Mouse (Mus musculus) neutrophil, adult 5-6 weeks (primary cell): ENCODE results near the gene Ovca2. TPM values are rescaled to one million over a fixed set of nuclear protein-coding genes. Genes with fewer than 3 reads are reported as not detected.

ENCODE experiments used
- ATAC-seq: fragments of 151-379, 151-347 bp; 2 replicates; pipeline ENCODE4 v1.8.0; 2017; ENCODE audit warnings: mild to moderate bottlenecking, moderate TSS enrichment; ENCODE audit not compliant: insufficient number of reproducible peaks, poor library complexity, low FRiP score, severe bottlenecking; ENCODE audit errors: extremely low read depth
- total RNA-seq: library from RNA; stranded (forward); fragments of 200-1000 nt; gene quantifications from 2 replicates; pipeline ENCODE4 v1.2.3, GENCODE M21; 2017

Ovca2 gene
- total RNA-seq = 8.2 and 13.4 TPM in 2 replicates

DNA sequence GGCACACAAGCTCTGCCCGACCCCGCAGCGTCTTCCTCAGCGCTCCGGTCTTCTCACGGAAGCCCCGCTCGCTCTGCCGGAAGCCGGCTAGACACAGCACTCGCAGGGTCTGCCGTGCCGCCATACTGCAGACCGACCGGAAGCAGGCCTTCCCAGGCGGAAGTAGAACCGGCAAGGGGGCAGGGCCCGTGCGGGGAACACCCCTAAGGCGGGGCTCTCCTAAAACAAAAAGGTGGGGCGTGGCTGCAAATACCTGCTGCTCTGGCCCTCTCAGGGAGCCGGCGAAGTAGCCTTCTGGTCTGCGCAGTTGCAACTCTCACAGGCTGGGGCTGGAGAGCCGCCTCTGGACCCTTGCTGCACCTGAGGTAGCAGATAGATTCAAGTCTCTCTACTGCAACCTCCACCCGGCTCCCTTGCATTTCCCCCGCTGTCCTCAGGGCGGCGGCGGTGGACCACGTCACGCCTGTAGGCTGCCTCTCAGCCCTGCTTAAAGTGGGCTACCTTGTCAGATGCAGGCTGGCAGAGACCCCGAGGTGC lies at the start of gene Ovca2:
Gene Ovca2, minus strand, starts transcription at position 164 of the 537 bp plus-strand sequence.
- peak; percentile 86 for ATAC-seq

DNA sequence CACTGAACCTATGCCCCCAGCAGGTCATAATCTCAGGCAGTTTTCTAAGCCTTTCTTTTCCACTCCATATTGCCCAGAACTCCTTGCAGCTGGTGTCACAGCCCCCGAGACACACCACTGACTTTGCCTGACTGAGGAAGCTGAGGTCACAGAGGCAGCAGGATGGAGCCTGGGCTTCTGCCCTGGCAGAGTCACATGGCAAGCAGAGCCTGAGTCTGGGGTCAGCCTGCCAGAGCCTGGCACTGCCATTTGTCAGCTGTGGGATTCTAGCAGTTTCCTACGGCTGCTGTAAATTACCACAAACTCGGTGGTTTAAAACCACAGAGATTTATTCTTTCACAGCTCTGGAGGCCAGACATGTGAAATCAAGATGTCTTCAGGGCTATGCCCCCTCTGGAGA lies 49.0 kb upstream of the Ovca2 start:
- no peak for ATAC-seq

DNA sequence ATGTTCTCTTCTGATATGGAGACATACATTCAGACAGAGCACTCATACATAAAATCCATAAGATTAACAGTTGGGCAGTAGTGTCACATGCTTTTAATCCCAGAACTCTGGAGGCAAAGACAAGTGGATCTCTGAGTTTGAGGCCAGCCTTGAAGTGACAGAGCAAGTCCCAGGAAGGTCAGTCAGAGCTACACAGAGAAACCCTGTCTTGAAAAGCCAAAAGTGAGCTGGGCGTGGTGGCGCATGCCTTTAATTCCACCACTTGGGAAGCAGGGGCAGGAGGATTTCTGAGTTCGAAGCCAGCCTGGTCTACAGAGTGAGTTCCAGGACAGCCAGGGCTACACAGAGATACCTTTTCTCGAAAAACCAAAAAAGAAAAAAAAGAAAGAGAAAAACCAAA lies 46.2 kb upstream of the Ovca2 start:
- ATAC-seq = no peak

DNA sequence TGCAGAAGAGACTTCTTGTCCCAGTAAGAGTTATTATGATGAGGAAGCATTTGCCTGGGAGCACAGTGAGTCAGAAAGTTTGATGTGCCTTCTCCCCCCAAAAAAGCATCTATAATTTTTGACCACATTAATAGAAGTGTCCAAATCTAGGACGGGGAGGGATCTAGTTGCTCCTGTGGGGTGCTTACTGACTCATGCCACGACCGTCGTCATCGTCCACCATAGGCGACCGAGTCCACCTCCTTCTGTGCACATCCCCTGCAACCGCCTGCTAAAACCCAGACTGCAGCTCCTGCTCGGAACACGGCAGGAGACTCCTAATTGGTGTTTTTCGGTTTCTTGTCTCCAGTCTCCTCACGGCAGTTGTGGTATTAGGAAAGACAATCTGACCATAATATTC lies 45.4 kb upstream of the Ovca2 start:
- no peak for ATAC-seq

DNA sequence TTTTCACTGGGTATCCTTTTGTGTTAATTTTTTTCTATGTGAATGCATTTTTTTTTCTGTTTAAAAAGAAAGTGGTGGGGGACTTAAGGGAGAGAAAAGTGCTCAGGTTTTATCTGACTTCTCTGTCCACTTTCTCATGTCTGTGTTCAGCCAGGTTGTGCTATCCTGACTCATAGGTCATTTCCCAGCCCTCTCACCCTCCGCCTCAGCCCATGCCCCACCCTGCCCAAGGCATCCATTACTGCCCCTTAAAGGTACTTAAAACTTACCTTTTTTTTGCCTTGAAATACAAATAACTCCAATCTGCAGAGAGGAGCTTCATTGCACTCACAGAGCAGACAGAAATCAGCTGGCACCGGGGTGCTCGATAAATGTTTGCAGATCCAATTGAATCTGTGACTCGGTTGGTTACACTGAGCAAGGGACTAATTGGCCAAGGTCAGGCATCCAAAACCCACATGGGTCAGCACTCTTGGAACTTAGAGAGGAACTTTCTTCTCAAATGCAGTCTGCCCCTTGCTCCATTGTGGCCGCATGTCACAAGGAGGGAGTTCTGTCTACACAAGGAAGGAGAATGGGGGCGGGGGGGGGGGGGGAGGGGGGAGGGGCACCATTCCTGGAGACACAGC lies 42.0 kb upstream of the Ovca2 start:
- no peak for ATAC-seq

DNA sequence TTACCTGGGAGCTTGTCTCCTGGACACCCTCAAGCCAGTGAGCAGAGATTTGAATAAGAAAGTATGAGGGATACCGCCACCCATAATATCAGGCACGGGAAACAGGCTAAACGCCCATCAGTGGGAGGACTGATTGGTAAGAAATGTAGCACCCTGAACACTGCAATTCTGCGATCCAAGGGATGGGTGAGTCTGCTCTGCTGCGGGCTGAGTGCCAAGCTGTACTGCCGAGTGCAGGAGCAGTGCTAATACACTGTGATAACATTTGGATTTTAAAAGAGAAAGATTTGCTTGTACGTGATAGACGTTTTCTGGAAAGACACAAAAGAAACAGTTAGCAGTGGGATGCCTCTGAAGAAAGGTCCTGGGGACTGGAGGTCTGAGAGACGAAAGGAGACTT lies 41.5 kb upstream of the Ovca2 start:
- ATAC-seq = no peak

DNA sequence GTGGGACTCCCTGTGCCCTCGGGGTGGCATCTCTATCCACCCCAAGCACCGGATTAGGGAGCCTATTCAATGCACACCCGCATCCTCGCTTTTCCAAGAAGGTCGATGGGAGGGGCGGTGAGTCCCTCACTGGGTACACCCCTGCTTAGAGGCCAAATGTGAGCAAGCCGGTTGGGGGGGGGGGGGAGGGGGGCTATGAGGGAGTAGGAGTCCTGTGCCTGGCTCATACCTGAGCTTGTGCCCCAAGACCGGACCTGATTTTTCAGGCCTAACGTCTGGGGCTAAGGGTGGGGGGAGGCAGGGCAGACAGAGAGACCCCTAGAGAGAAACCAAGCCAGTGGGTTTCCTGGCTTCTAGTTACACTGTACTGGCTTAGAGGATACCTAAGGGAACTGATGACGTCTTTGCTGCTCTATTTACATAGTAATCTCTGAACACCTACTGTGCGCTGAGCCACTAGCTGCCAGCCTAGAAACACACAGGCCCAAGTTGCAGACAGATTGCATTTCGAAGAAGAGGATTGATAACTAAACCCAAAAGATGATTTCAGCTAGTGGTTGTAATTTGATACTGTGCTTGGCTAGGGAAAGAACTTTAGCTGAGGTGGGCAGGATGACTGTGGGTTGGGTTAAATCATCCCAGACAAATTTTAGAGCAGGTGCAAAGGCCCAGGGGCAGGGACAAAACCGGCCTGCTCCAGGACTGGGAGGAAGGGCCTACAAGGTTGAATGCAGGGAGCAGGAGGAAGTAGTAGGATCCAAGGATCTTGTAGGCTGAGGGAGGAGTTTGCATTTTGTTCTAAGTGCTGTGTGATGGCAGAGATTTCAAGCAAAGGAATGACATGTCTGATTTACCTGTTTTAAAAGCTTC lies 35.7 kb upstream of the Ovca2 start:
- no peak for ATAC-seq

DNA sequence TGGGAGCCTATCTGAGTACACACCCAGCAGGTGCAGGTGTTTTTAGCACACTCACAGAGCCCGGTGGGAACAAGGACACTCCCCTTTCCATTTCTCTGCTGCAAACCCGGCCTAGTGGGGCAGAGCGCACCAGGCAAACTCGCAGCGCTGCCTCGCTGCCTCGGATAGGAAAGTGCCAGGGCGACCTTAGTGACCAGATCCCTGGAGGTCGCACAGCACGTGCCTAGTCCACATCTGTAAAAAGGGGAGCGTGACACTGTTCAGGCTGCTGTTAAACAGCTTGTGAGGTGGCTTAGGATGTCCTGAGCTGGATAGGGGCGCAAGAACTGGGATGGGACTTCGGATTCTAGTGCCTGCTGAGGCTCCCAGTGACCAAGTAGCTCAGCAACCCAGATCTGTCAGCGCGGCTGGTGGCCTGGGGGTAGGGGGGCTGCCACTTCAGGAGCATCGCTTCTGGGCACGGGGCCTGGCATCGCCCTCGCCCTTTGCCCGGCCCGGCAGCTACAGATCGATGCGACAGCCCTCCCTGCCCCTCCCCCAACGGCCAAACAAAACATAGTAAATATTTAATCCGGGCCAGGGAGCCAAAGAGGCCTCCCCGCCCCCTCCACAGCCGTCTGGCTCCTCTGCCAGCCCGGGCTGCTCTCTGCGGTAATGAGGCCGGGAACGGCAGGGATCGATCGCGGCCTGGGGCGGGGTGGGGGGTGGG lies 34.9 kb upstream of the Ovca2 start:
- ATAC-seq = no peak

DNA sequence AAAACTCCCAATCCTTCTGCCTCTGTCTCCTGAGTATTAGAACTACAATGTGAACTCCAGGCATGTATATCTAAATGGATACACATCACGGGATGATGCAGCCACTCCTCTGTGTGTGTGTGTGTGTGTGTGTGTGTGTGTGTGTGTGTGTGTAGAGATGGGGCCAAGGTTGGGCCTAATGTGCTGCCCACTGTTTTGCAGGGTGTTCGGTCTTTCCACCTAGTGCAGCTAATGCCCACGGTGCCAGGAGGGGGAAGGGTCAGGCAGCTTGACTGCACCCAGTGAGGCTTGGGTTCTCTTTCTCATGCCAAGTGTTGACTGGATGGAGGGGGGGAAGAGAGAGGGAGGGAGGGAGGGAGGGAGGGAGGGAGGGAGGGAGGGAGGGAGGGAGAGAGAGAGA lies 34.2 kb upstream of the Ovca2 start:
- no peak for ATAC-seq

DNA sequence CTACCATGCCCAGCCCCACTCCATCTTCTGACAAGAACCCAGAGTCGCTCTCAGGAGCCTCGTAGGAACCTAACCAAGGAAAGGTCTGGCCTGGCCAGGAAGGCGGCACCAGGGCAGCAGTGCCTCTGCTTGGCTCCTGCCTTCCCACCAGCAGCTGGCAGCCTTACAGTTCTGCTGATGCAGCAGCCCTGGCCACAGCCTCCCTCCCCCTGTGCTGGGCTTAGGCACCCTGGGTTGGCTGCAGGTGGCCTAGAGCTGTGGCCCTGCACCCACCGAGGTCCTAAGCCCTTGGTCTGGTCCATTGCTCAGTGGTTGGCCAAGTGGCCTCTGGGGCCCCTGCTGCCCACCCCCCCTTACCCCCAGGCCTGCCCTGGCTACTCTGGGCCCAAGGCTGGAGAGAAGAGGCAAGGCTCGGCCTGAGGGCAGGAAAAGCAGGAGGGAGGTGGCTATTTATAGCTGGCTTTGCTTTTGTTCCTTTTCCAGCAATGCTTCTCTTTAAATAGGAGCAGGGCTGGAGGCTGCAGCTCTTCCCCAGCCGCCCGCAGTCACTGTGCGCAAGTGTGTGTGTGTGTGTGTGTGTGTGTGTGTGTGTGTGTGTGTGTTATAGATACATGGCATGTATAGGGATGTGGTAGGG lies 33.5 kb upstream of the Ovca2 start:
- no peak for ATAC-seq

DNA sequence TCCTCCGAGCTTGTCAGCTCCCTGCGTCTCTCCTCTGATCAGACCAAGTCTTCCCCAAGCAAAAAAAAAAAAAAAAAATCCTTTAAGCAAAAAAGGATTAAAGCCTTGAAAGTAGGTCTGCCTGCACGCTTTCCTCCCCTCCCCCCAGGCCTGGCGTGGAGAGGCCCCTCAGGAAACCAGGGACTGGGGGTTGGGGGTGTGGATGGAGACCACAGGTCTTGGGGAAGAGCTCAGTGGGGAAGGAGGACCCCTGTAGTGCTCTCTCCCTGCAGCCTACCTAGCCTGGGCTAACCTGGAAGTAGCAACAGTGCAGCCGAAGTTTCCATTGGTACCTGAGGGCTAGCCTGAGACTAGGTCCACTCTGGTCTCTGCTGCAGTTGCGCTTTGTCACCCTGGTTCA lies 32.1 kb upstream of the Ovca2 start:
- no peak for ATAC-seq

DNA sequence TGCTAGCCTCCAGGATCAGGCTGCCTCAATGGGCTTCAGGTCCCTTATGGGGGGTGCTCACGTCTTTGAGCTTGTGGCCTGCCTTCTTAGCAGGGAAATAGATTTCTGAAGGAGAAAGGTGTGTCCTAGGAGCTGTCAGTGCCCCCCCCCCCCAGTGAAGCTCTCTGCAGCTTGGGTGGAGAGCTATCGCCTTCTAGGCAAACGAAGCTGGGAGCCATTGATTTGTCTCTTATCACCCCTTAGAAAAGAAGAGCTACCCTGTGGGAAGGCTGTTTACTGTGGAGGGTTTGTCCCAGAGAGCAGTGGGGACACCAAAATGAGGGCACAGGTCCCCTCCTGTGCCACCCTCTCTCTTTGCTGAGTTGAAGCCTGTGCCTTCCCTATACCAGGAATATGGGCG lies 31.5 kb upstream of the Ovca2 start:
- no peak for ATAC-seq

DNA sequence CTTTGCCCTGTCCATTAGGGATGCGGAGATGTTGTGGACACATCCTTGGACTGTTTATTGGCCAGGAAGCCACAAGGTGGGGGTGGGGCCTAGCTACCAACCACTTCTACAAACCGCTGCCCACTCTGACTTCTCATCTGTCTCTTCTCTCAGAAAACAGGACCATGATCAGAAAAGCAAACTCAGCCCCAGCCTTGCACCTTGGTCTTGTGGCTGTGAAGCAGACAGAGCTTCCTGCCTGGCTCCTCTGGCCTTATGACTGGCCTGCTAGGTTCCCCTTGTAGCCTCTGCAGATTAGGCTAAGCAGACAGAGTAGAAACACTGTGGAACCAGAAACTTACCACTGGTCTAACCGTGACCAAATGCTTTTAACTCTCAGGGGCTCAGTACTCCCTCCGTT lies 30.7 kb upstream of the Ovca2 start:
- ATAC-seq = no peak

DNA sequence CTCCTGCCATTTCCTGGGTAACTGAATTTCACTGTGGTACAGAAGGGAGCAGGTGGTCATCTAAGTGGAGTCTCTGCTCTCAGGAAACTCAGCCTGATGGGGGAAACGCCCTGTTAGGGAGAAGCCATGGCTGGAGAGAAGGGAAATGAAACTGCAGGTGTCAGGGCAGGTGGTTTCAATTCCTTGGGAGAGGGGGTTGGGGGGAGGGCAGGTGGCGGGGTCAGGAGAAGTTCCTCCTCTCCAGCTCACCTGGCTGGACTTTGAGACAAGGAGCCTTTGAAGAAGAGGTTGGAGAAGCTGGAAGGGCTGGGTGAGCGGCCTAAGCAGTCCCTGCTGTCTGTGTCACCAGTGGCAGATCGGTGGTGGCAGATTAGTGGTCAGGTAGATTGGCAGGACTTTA lies 27.7 kb upstream of the Ovca2 start:
- no peak for ATAC-seq

DNA sequence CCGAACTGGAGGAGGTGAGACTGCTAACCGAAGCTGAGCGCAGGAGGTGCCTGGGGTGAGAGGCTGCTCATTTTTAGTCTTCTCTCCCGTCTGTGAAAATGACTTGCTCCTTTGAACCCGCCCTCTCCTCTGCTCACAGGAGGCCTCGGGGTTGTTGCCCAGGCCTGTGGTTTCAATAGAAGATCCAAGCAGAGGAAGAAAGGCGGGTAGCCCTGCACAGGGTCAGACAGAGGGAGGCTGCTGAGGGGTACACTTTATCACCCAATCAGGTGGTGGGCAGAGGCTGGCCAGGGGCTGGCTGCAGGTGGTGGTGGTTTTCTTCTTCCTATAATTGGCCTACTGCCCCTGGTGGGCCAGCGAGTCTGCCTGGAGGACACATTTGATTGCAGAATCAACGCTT lies 25.8 kb upstream of the Ovca2 start:
- no peak for ATAC-seq

DNA sequence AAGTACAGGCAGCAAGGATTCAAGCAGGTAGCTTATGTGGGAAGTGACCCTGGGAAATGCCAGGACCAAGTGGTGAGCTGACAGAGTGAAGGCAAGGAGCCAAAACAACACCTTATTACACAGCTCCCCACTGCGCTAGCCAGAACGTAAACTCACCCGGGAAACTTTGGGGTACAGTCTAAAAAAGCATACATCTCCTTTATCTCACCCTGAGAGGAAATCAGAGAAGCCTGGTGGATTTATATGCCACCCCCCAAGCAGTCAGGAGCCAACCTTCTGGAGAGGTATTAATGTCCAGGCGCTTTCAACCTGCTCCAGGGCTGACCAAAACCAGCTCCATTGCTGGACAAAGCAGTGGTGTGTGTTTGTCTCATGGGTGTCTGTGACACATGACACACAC lies 25.3 kb upstream of the Ovca2 start:
- no peak for ATAC-seq

DNA sequence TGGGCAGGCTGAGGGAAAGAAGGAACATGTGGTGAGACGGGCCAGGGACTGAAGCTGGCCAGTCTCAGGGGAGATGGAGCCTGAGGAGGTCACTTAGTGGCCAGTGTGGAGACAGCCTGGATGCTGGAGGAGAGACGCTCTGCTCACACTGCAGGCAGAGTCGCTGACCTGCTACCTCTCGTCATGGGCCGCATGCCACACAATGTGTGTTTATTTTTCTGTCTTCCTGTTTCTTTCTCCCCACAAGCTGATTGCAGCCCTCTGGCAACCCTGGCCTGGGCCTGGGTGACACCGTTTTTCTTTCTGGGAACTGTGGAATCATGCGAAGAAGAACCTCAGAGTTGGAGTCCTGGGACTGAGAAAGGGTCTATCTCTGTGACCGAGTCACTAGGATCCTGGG lies 23.1 kb upstream of the Ovca2 start:
- no peak for ATAC-seq

DNA sequence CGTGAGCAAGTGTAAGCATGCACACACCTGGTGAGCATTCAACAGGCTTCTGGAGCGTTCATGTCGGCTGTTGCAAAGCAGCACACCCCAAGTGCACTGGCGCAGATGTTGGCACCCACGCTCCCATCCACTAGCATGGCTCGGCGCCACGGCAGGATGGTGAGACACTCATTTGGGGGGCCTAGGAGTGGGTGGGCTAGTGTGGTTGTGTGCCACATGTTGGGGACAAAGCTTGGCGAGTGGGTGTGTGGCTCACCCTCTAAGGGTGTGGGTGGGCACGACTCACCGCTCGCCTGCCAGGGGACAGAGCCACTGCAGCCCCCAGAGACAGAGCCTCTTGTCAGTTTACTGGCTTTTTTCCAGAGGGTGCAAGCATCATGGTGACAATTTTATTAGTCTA lies 22.3 kb upstream of the Ovca2 start:
- ATAC-seq = no peak

DNA sequence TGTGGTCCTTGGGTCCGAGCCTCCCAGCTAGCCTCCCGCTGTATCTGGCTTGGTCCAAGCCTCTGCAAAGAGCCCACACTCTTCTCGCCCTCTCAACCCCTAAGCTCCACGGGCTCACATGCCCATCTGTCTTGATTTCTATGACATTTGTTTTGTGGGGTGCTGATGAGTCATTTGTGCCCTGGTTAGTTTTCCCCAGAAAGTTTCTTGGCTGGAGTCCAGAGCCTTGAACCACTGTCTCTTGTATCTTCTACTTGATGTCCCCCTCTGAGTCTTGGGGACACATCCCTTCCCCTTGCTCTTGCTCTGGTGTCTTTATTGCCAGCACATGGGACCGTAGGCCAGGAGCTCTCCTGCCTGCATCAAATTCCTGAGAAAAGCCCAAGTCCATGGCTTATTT lies 21.3 kb upstream of the Ovca2 start:
- no peak for ATAC-seq
